ENCODE assay signal across 22 mouse cellular contexts in genomic region chr12:110200471-110200870, GRCm38 (mm10).
DNase-seq lines count a peak whose midpoint lies in the region; ATAC-seq lines count a peak whose summit lies in the region.
"Had no signal": no experiment of that assay in that cellular context is flagged by ENCODE, and none has a peak within 500 bp of the region (broad histone marks: within the 10 kb centered on the region; RNA-seq: fewer than 3 reads in every experiment).

No protein-coding gene starts in this region.

- H3K27me3 ChIP-seq in kidney, embryonic 14.5 days (ENCODE audit: control insufficient read depth, insufficient read depth, low read length) = no peaks in the 10 kb centered on the region; the same call in 1 of the 2 replicates
- H3K27me3 ChIP-seq in midbrain, embryonic 15.5 days (replicated peaks) = no peaks in the 10 kb centered on the region
- H3K27me3 ChIP-seq: CH12.LX; embryonic facial prominence, embryonic 15.5 days; forebrain, embryonic 15.5 days; Patski had no signal

- no peak overlapping the region for H3K27ac ChIP-seq in kidney, embryonic 14.5 days (ENCODE audit: low read depth, low read length)
- H3K27ac ChIP-seq in midbrain, embryonic 15.5 days = no peak overlapping the region
- H3K27ac ChIP-seq: embryonic facial prominence, embryonic 15.5 days; forebrain, embryonic 15.5 days; heart, adult 2 months; heart, embryonic 15.5 days; hindbrain, embryonic 10.5 days; hindbrain, embryonic 14.5 days had no signal

- H3K4me1 ChIP-seq in kidney, embryonic 14.5 days (ENCODE audit: control insufficient read depth, insufficient read depth, low read length) = 0 out of 2 replicates have a peak, but pooled peaks cover 4% of the 10 kb centered on the region
- H3K4me1 ChIP-seq in midbrain, embryonic 15.5 days = no peaks in the 10 kb centered on the region
- H3K4me1 ChIP-seq: embryonic facial prominence, embryonic 15.5 days; forebrain, embryonic 15.5 days; heart, embryonic 15.5 days had no signal

- peak; percentile 81 for DNase-seq in kidney, adult 11 months
- DNase-seq in kidney, adult 8-10 months = peak; percentile 73 to 83
- DNase-seq in kidney, postnatal 14 days = peak; percentile 68
- peak; percentile 67 for DNase-seq in yolk sac, embryonic 10.5 days (ENCODE audit: low spot score)
- DNase-seq in adipocyte (ENCODE audit: low spot score) = no peak
- DNase-seq: cerebellum, adult 2 months; cerebellum, postnatal 14 days; embryo, embryonic 11 days; gastrocnemius, postnatal 10 days; heart, adult 2 months; heart, postnatal 14 days had no signal

- 84% methylated on average over 7 of the region's 7 CpGs for WGBS in kidney, embryonic 14.5 days
- WGBS in midbrain, embryonic 15.5 days = 93% methylated on average over 7 of the region's 7 CpGs

- no peak overlapping the region for H3K4me2 ChIP-seq in kidney, embryonic 14.5 days (replicated peaks; ENCODE audit: low read depth, low read length)
- H3K4me2 ChIP-seq in midbrain, embryonic 15.5 days = no peak overlapping the region
- H3K4me2 ChIP-seq: embryonic facial prominence, embryonic 15.5 days; forebrain, embryonic 15.5 days; heart, embryonic 11.5 days; heart, embryonic 15.5 days; hindbrain, embryonic 14.5 days had no signal

- no peak overlapping the region for H3K9ac ChIP-seq in kidney, embryonic 14.5 days (ENCODE audit: low read depth, low read length)
- H3K9ac ChIP-seq in midbrain, embryonic 15.5 days = no peak overlapping the region
- H3K9ac ChIP-seq: embryonic facial prominence, embryonic 15.5 days; forebrain, embryonic 15.5 days; heart, embryonic 15.5 days; hindbrain, embryonic 14.5 days had no signal

- no peaks in the 10 kb centered on the region for H3K36me3 ChIP-seq in kidney, embryonic 14.5 days (ENCODE audit: control insufficient read depth, insufficient read depth, low read length)
- H3K36me3 ChIP-seq in midbrain, embryonic 15.5 days (replicated peaks) = no peaks in the 10 kb centered on the region
- H3K36me3 ChIP-seq: embryonic facial prominence, embryonic 15.5 days; forebrain, embryonic 15.5 days; heart, embryonic 15.5 days; hindbrain, embryonic 10.5 days had no signal

- no peak for ATAC-seq in kidney, embryonic 14.5 days (ENCODE audit: low FRiP score, low TSS enrichment)
- no peak for ATAC-seq in midbrain, embryonic 15.5 days (replicated peaks)
- ATAC-seq: activated CD4-positive, CD25-positive, alpha-beta regulatory T cell, adult 4 months; forebrain, embryonic 15.5 days; Patski had no signal

- no peak overlapping the region for H3K4me3 ChIP-seq in kidney, embryonic 14.5 days (ENCODE audit: low read length)
- H3K4me3 ChIP-seq in midbrain, embryonic 15.5 days = no peak overlapping the region
- H3K4me3 ChIP-seq: embryonic facial prominence, embryonic 15.5 days; forebrain, embryonic 15.5 days; heart, adult 2 months; heart, embryonic 15.5 days; hindbrain, embryonic 10.5 days had no signal

- no peaks in the 10 kb centered on the region for H3K9me3 ChIP-seq in kidney, embryonic 14.5 days (ENCODE audit: control insufficient read depth, low read length)
- no peaks in the 10 kb centered on the region for H3K9me3 ChIP-seq in midbrain, embryonic 15.5 days
- H3K9me3 ChIP-seq: embryonic facial prominence, embryonic 15.5 days; forebrain, embryonic 15.5 days; heart, embryonic 15.5 days; hindbrain, embryonic 10.5 days had no signal
